Mouse (Mus musculus) heart, postnatal 14 days (tissue): ENCODE data around the gene Kel. TPM values are rescaled to one million over a fixed set of nuclear protein-coding genes. Genes with fewer than 3 reads are reported as not detected.

ENCODE experiments used
- DNase-seq, 2 experiments: peaks; one replicate each; pipeline ENCODE4 v3.0.0; 2021 to 2022
- intact Hi-C: fragments of 180-260 bp; cut with DNase I; formaldehyde crosslinking; loops from one replicate; pipeline ENCODE4 v1.15.1; 2025
- total RNA-seq, 2 experiments: library from RNA; stranded (reverse); gene quantifications; 2 replicates each; pipeline ENCODE4 v1.2.3; 2021

Kel gene
- total RNA-seq, 2 experiments from 2014 or later, result 0.88 to 1.3 TPM

- intact Hi-C loops, result no loop called here
- DNase-seq, result no peak
These were observed 57.5 kb downstream of the Kel start for GRCm38 (mm10) chr6:41646672-41647071.

GRCm38 (mm10) chr6:41646220-41646619, 57.9 kb downstream of the Kel start:
- DNase-seq, result no peak
- intact Hi-C loops, result no loop called here

- intact Hi-C loops, result no loop called here
- no peak for DNase-seq
These were observed 60.9 kb downstream of the Kel start for GRCm38 (mm10) chr6:41643227-41643626.

- DNase-seq, result no peak
- intact Hi-C loops, result no loop called here
These were observed 61.4 kb downstream of the Kel start for GRCm38 (mm10) chr6:41642765-41643164.

- DNase-seq, result no peak
- intact Hi-C loops, result no loop called here
These were observed 62.8 kb downstream of the Kel start for GRCm38 (mm10) chr6:41641173-41641866.

GRCm38 (mm10) chr6:41640449-41640848, 63.7 kb downstream of the Kel start:
- no peak for DNase-seq
- intact Hi-C loops, result no loop called here

GRCm38 (mm10) chr6:41637927-41638506, 66.1 kb downstream of the Kel start:
- no peak for DNase-seq
- intact Hi-C loops, result no loop called here

GRCm38 (mm10) chr6:41637393-41637792, 66.7 kb downstream of the Kel start:
- intact Hi-C loops, result no loop called here
- no peak for DNase-seq

Other genes starting within 250 kb of the Kel start
- gene Prss1, start 245.4 kb downstream of the Kel start, total RNA-seq, result not detected
- gene Prss2, start 182.6 kb downstream of the Kel start, total RNA-seq, result not detected
- gene Ephb6, start 98.9 kb downstream of the Kel start, total RNA-seq, result 1 to 10 TPM; 2.7 to 6.6 TPM
- not detected for gene Trpv6, start 67.9 kb downstream of the Kel start, total RNA-seq
- gene Trpv5, start 23.6 kb downstream of the Kel start, total RNA-seq, result not detected
- gene Llcfc1, start 19.9 kb downstream of the Kel start, total RNA-seq, result not detected
- gene Olfr459, start 70.8 kb upstream of the Kel start, total RNA-seq, result not detected
- gene Pip, start 143.2 kb upstream of the Kel start, total RNA-seq, result not detected
- gene Sval2, start 148.7 kb upstream of the Kel start, total RNA-seq, result not detected
- not detected for gene Sval1, start 247.3 kb upstream of the Kel start, total RNA-seq